Mouse (Mus musculus): ENCODE results near the gene Lgals7. TPM values are rescaled to one million over a fixed set of nuclear protein-coding genes. Genes with fewer than 3 reads are reported as not detected.

The Lgals7 gene
- polyA plus RNA-seq, 1 experiment from 2014 or later: 1.8 TPM

DNA sequence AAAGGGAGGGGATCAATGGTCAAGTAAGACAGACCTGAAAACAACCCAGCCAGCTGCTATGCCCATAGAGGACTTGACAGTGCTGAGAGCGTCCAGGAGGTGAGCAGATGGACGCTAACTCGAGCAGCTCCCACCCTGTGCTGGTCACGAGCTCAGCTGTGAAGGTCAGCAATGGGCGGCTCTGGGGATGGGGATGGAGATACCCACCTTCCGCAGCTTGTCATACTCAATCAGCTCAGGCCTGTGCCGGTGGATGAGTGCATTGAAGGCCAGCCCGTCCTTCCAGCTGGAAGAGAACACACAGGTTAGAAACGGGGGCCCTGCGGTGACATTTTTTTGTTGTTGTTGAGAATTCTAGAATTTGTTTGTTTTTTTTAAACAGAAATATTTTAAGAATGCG lies 49.5 kb downstream of the Lgals7 start:
- no peak overlapping the region for H3K4me3 ChIP-seq (ENCODE audit: low read depth, low read length)
- WGBS: 85% methylated on average over 11 of the region's 11 CpGs
- peaks cover 69% of the 10 kb centered on the region for H3K36me3 ChIP-seq (ENCODE audit: control insufficient read depth, insufficient read depth, low read length)

More for the DNA sequence above, 49.5 kb downstream of the Lgals7 start:
- Histone ChIP-seq H3K27ac (ENCODE audit: low read depth, low read length) (no peak overlapping the region), H3K27me3 (ENCODE audit: control insufficient read depth, insufficient read depth, low read length) (no peaks in the 10 kb centered on the region), H3K4me1 (ENCODE audit: control insufficient read depth, insufficient read depth, low read length) (no peaks in the 10 kb centered on the region), H3K4me2 (ENCODE audit: low read depth, low read length) (no peak overlapping the region), H3K9ac (replicated peaks; ENCODE audit: low read depth, low read length) (no peak overlapping the region), H3K9me3 (ENCODE audit: control insufficient read depth, low read length) (no peaks in the 10 kb centered on the region)
- ATAC-seq (ENCODE audit: low read depth): no peak

Other genes with a start within 250 kb of the Lgals7 start
- gene Acp7, start 232.5 kb upstream of the Lgals7 start, polyA plus RNA-seq (2014; fragmentation: Nextera tagmentation; extraction: Ambion mirVana): 0.19 TPM in 1 of 2 replicates, not detected in the other
- 6.7 and 11.8 TPM in 2 replicates for gene Fbxo27, start 171.0 kb upstream of the Lgals7 start, polyA plus RNA-seq (2014; fragmentation: Nextera tagmentation; extraction: Ambion mirVana)
- gene Fbxo17, start 147.0 kb upstream of the Lgals7 start, polyA plus RNA-seq (2014; fragmentation: Nextera tagmentation; extraction: Ambion mirVana): 2.4 TPM in 2 replicates
- 109 and 126 TPM in 2 replicates for gene Mrps12, start 122.0 kb upstream of the Lgals7 start, polyA plus RNA-seq (2014; fragmentation: Nextera tagmentation; extraction: Ambion mirVana)
- 19.3 and 19.9 TPM in 2 replicates for gene Sars2, start 121.9 kb upstream of the Lgals7 start, polyA plus RNA-seq (2014; fragmentation: Nextera tagmentation; extraction: Ambion mirVana)
- gene Ccer2, start 107.7 kb upstream of the Lgals7 start, polyA plus RNA-seq (2014; fragmentation: Nextera tagmentation; extraction: Ambion mirVana): 0.79 and 0.81 TPM in 2 replicates
- gene Sirt2, start 97.1 kb upstream of the Lgals7 start, polyA plus RNA-seq (2014; fragmentation: Nextera tagmentation; extraction: Ambion mirVana): 97.2 and 110 TPM in 2 replicates
- gene Nfkbib, start 96.3 kb upstream of the Lgals7 start, polyA plus RNA-seq (2014; fragmentation: Nextera tagmentation; extraction: Ambion mirVana): 67.0 and 77.8 TPM in 2 replicates
- gene Rinl, start 74.9 kb upstream of the Lgals7 start, polyA plus RNA-seq (2014; fragmentation: Nextera tagmentation; extraction: Ambion mirVana): 1.6 TPM in 2 replicates
- 158 and 160 TPM in 2 replicates for gene Hnrnpl, start 55.3 kb upstream of the Lgals7 start, polyA plus RNA-seq (2014; fragmentation: Nextera tagmentation; extraction: Ambion mirVana)
- 74.5 and 94.4 TPM in 2 replicates for gene Ech1, start 38.6 kb upstream of the Lgals7 start, polyA plus RNA-seq (2014; fragmentation: Nextera tagmentation; extraction: Ambion mirVana)
- 3.4 and 4.1 TPM in 2 replicates for gene Lgals4, start 30.0 kb upstream of the Lgals7 start, polyA plus RNA-seq (2014; fragmentation: Nextera tagmentation; extraction: Ambion mirVana)
- 0.46 and 0.90 TPM in 2 replicates for gene Capn12, start 17.6 kb downstream of the Lgals7 start, polyA plus RNA-seq (2014; fragmentation: Nextera tagmentation; extraction: Ambion mirVana)
- gene Actn4, start 98.5 kb downstream of the Lgals7 start, polyA plus RNA-seq (2014; fragmentation: Nextera tagmentation; extraction: Ambion mirVana): 109 and 143 TPM in 2 replicates
- gene Eif3k, start 118.0 kb downstream of the Lgals7 start, polyA plus RNA-seq (2014; fragmentation: Nextera tagmentation; extraction: Ambion mirVana): 316 and 346 TPM in 2 replicates
- 7.3 and 7.8 TPM in 2 replicates for gene Map4k1, start 118.2 kb downstream of the Lgals7 start, polyA plus RNA-seq (2014; fragmentation: Nextera tagmentation; extraction: Ambion mirVana)

All from neural tube, embryonic 14.5 days (tissue).